Mouse (Mus musculus): ENCODE results near the gene Wrnip1. TPM values are rescaled to one million over a fixed set of nuclear protein-coding genes. Genes with fewer than 3 reads are reported as not detected.

The Wrnip1 gene
- polyA plus RNA-seq, 1 experiment: 42.1 TPM

- Histone ChIP-seq H3K27me3 (ENCODE audit: control insufficient read depth, insufficient read depth, insufficient read length) (no peaks in the 10 kb centered on the region), H3K36me3 (ENCODE audit: control insufficient read depth, insufficient read depth) (no peaks in the 10 kb centered on the region), H3K4me3 (ENCODE audit: insufficient read depth, poor library complexity, severe bottlenecking) (no peak overlapping the region), H3K79me3 (ENCODE audit: low read depth) (no peaks in the 10 kb centered on the region), H3ac (ENCODE audit: control insufficient read depth, insufficient read length, low read depth) (no peak overlapping the region), H3K79me2 (ENCODE audit: control insufficient read depth, insufficient read depth) (no peaks in the 10 kb centered on the region)
- no peak for TF ChIP-seq USF1 (IDR thresholded peaks at IDR 0.05; ENCODE audit: low read depth)
- TF ChIP-seq MYOD1 (IDR thresholded peaks at IDR 0.05; ENCODE audit: control insufficient read depth, insufficient read length, low read depth): no peak
- TF ChIP-seq MAX (IDR thresholded peaks at IDR 0.05): no peak
- TF ChIP-seq FOSL1 (IDR thresholded peaks at IDR 0.05; ENCODE audit: insufficient read depth, low read length, poor library complexity, severe bottlenecking): no peak
- TF ChIP-seq CTCF (IDR thresholded peaks at IDR 0.05; ENCODE audit: control insufficient read depth, insufficient read depth, insufficient read length): no peak
These were observed 33.7 kb upstream of the Wrnip1 start for GRCm38 (mm10) chr13:32768104-32768503.

- Histone ChIP-seq H3ac (ENCODE audit: control insufficient read depth, insufficient read length, low read depth) (no peak overlapping the region), H3K79me2 (ENCODE audit: control insufficient read depth, insufficient read depth) (no peaks in the 10 kb centered on the region), H3K27me3 (ENCODE audit: control insufficient read depth, insufficient read depth, insufficient read length) (no peaks in the 10 kb centered on the region), H3K4me3 (ENCODE audit: insufficient read depth, poor library complexity, severe bottlenecking) (no peak overlapping the region), H3K79me3 (ENCODE audit: low read depth) (no peaks in the 10 kb centered on the region), H3K36me3 (ENCODE audit: control insufficient read depth, insufficient read depth) (no peaks in the 10 kb centered on the region)
- TF ChIP-seq MYOD1 (IDR thresholded peaks at IDR 0.05; ENCODE audit: control insufficient read depth, insufficient read length, low read depth) (peak; percentile 90), MAX (IDR thresholded peaks at IDR 0.05) (no peak)
These were observed 31.9 kb upstream of the Wrnip1 start for GRCm38 (mm10) chr13:32769960-32770359.

GRCm38 (mm10) chr13:32775889-32776288 lies 25.9 kb upstream of the Wrnip1 start:
- H3ac ChIP-seq (ENCODE audit: control insufficient read depth, insufficient read length, low read depth): no peak overlapping the region
- H3K4me3 ChIP-seq (ENCODE audit: insufficient read depth, poor library complexity, severe bottlenecking): no peak overlapping the region
- no peak for TF ChIP-seq CEBPB (IDR thresholded peaks at IDR 0.05; ENCODE audit: low read depth)
- no peak for TF ChIP-seq MYOG (IDR thresholded peaks at IDR 0.05; ENCODE audit: control insufficient read depth, extremely low read depth, insufficient read length)
- no peak for TF ChIP-seq CTCF (IDR thresholded peaks at IDR 0.05; ENCODE audit: control insufficient read depth, insufficient read depth, insufficient read length)
- TF ChIP-seq USF1 (IDR thresholded peaks at IDR 0.05; ENCODE audit: low read depth): no peak
- no peak for TF ChIP-seq MYOD1 (IDR thresholded peaks at IDR 0.05; ENCODE audit: control insufficient read depth, insufficient read length, low read depth)
- TF ChIP-seq FOSL1 (IDR thresholded peaks at IDR 0.05; ENCODE audit: insufficient read depth, low read length, poor library complexity, severe bottlenecking): no peak
- TF ChIP-seq MAX (IDR thresholded peaks at IDR 0.05): no peak
- no peaks in the 10 kb centered on the region for H3K79me2 ChIP-seq (ENCODE audit: control insufficient read depth, insufficient read depth)
- no peaks in the 10 kb centered on the region for H3K27me3 ChIP-seq (ENCODE audit: control insufficient read depth, insufficient read depth, insufficient read length)
- no peaks in the 10 kb centered on the region for H3K36me3 ChIP-seq (ENCODE audit: control insufficient read depth, insufficient read depth)
- no peaks in the 10 kb centered on the region for H3K79me3 ChIP-seq (ENCODE audit: low read depth)

- H3K27me3 ChIP-seq (ENCODE audit: control insufficient read depth, insufficient read depth, insufficient read length): no peaks in the 10 kb centered on the region
- H3K79me2 ChIP-seq (ENCODE audit: control insufficient read depth, insufficient read depth): no peaks in the 10 kb centered on the region
- no peaks in the 10 kb centered on the region for H3K79me3 ChIP-seq (ENCODE audit: low read depth)
- H3ac ChIP-seq (ENCODE audit: control insufficient read depth, insufficient read length, low read depth): no peak overlapping the region
- TF ChIP-seq MAX (IDR thresholded peaks at IDR 0.05) (no peak), USF1 (IDR thresholded peaks at IDR 0.05; ENCODE audit: low read depth) (peak; percentile 12), CTCF (IDR thresholded peaks at IDR 0.05; ENCODE audit: control insufficient read depth, insufficient read depth, insufficient read length) (no peak), FOSL1 (IDR thresholded peaks at IDR 0.05; ENCODE audit: insufficient read depth, low read length, poor library complexity, severe bottlenecking) (no peak), MYOD1 (IDR thresholded peaks at IDR 0.05; ENCODE audit: control insufficient read depth, insufficient read length, low read depth) (peak; percentile 92)
- no peak overlapping the region for H3K4me3 ChIP-seq (ENCODE audit: insufficient read depth, poor library complexity, severe bottlenecking)
- no peaks in the 10 kb centered on the region for H3K36me3 ChIP-seq (ENCODE audit: control insufficient read depth, insufficient read depth)
These were observed 25.5 kb upstream of the Wrnip1 start for GRCm38 (mm10) chr13:32776350-32776749.

- Histone ChIP-seq H3ac (ENCODE audit: control insufficient read depth, insufficient read length, low read depth) (no peak overlapping the region), H3K36me3 (ENCODE audit: control insufficient read depth, insufficient read depth) (no peaks in the 10 kb centered on the region), H3K4me3 (ENCODE audit: insufficient read depth, poor library complexity, severe bottlenecking) (no peak overlapping the region), H3K79me2 (ENCODE audit: control insufficient read depth, insufficient read depth) (no peaks in the 10 kb centered on the region), H3K79me3 (ENCODE audit: low read depth) (no peaks in the 10 kb centered on the region), H3K27me3 (ENCODE audit: control insufficient read depth, insufficient read depth, insufficient read length) (no peaks in the 10 kb centered on the region)
- TF ChIP-seq CEBPB (IDR thresholded peaks at IDR 0.05; ENCODE audit: low read depth) (no peak), MYOG (IDR thresholded peaks at IDR 0.05; ENCODE audit: control insufficient read depth, extremely low read depth, insufficient read length) (no peak), FOSL1 (IDR thresholded peaks at IDR 0.05; ENCODE audit: insufficient read depth, low read length, poor library complexity, severe bottlenecking) (no peak), USF1 (IDR thresholded peaks at IDR 0.05; ENCODE audit: low read depth) (no peak), CTCF (IDR thresholded peaks at IDR 0.05; ENCODE audit: control insufficient read depth, insufficient read depth, insufficient read length) (no peak), MYOD1 (IDR thresholded peaks at IDR 0.05; ENCODE audit: control insufficient read depth, insufficient read length, low read depth) (no peak), MAX (IDR thresholded peaks at IDR 0.05) (no peak)
These were observed 23.0 kb upstream of the Wrnip1 start for GRCm38 (mm10) chr13:32778861-32779260.

GRCm38 (mm10) chr13:32783055-32783454 lies 18.8 kb upstream of the Wrnip1 start:
- Histone ChIP-seq H3K79me3 (ENCODE audit: low read depth) (no peaks in the 10 kb centered on the region), H3K79me2 (ENCODE audit: control insufficient read depth, insufficient read depth) (no peaks in the 10 kb centered on the region), H3K36me3 (ENCODE audit: control insufficient read depth, insufficient read depth) (no peaks in the 10 kb centered on the region), H3K27me3 (ENCODE audit: control insufficient read depth, insufficient read depth, insufficient read length) (no peaks in the 10 kb centered on the region), H3K4me3 (ENCODE audit: insufficient read depth, poor library complexity, severe bottlenecking) (no peak overlapping the region), H3ac (ENCODE audit: control insufficient read depth, insufficient read length, low read depth) (no peak overlapping the region)
- TF ChIP-seq MAX (IDR thresholded peaks at IDR 0.05) (no peak), CEBPB (IDR thresholded peaks at IDR 0.05; ENCODE audit: low read depth) (no peak), MYOD1 (IDR thresholded peaks at IDR 0.05; ENCODE audit: control insufficient read depth, insufficient read length, low read depth) (no peak), CTCF (IDR thresholded peaks at IDR 0.05; ENCODE audit: control insufficient read depth, insufficient read depth, insufficient read length) (no peak), MYOG (IDR thresholded peaks at IDR 0.05; ENCODE audit: control insufficient read depth, extremely low read depth, insufficient read length) (no peak), FOSL1 (IDR thresholded peaks at IDR 0.05; ENCODE audit: insufficient read depth, low read length, poor library complexity, severe bottlenecking) (no peak), USF1 (IDR thresholded peaks at IDR 0.05; ENCODE audit: low read depth) (no peak)

Data from C2C12 (cell line).